Mouse (Mus musculus): ENCODE results near the gene R3hdml.

DNA sequence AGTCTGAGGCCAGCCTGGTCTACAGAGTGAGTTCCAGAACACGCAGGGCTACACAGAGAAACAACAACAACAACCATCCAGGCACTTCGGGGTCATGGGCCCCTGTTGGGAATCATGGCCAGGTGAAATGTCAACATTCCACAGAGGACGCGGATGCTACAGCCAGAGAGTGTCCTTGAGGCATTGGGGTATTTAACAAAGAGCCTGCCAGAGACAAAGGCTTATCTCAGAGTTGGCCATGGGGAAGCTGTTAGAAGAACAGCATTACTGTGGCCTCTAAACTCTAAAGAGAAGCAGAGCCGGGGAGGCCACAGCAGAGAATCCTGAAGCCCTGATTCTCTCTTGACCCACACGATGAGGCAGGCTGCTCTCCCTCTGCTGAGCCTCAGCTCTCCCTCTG is 23.3 kb upstream of the R3hdml start:
- TF ChIP-seq CTCF (IDR thresholded peaks at IDR 0.05; ENCODE audit: low read depth) (no peak), EP300 (IDR thresholded peaks at IDR 0.05; ENCODE audit: low read depth) (no peak)
